Comparison of ENCODE assay signal across 30 mouse cellular contexts in the genomic region with DNA sequence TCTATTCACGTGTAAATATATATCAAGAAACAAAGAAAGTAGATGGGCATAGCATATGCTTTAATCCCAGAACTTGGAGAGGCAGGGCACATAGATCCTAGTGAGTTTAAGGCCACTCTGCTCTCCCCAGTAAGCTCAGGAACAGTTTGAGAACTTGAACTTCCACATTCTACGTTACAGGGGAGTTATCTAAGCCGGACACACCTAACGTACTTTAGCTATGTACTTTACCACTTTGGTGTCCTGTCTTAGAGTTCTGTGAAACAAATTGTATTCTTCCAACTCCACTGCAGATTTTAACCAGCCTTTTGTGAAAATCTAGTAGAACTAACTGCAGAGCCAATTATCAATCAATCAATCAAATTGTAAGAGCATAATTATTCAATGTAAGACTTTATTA.
DNase-seq lines count a peak whose midpoint lies in the region; ATAC-seq and TF ChIP-seq lines count a peak whose summit lies in the region.
"Had no signal": no experiment of that assay in that cellular context is flagged by ENCODE, and none has a peak within 500 bp of the region (broad histone marks: within the 10 kb centered on the region; RNA-seq: fewer than 3 reads in every experiment).

No protein-coding gene starts in this region.

- no peak overlapping the region for H3K4me3 ChIP-seq in liver, embryonic 12.5 days
- no peak overlapping the region for H3K4me3 ChIP-seq in liver, embryonic 11.5 days (ENCODE audit: low read depth, low read length)
- H3K4me3 ChIP-seq in MEL (ENCODE audit: control insufficient read depth in 1 of 2, insufficient read depth in 1 of 2, low read depth in 2 of 2, low read length in 2 of 2) = peak overlapping the region in 1 of 2 experiments; percentile 36; a peak in 2 of 4 replicates
- H3K4me3 ChIP-seq in liver, postnatal 0 days (ENCODE audit: low read depth, low read length) = no peak overlapping the region
- H3K4me3 ChIP-seq in forebrain, embryonic 14.5 days (ENCODE audit: low read depth, low read length) = no peak overlapping the region
- H3K4me3 ChIP-seq: embryonic facial prominence, embryonic 13.5 days; embryonic facial prominence, embryonic 15.5 days; erythroblast, embryonic 14.5 days; forebrain, embryonic 10.5 days; forebrain, embryonic 12.5 days; forebrain, embryonic 15.5 days had no signal

- no peak overlapping the region for H3K4me2 ChIP-seq in liver, embryonic 12.5 days
- no peak overlapping the region for H3K4me2 ChIP-seq in liver, embryonic 11.5 days
- no peak overlapping the region for H3K4me2 ChIP-seq in liver, postnatal 0 days (ENCODE audit: low read depth, low read length)
- H3K4me2 ChIP-seq in forebrain, embryonic 14.5 days (ENCODE audit: low read length) = no peak overlapping the region
- H3K4me2 ChIP-seq: embryonic facial prominence, embryonic 13.5 days; embryonic facial prominence, embryonic 15.5 days; forebrain, embryonic 12.5 days; forebrain, embryonic 15.5 days had no signal

- TF ChIP-seq CTCF in MEL (IDR thresholded peaks at IDR 0.05 in 2 of 3, conservative IDR thresholded peaks at IDR 0.05 in 1 of 3; ENCODE audit: control insufficient read depth in 1 of 3, insufficient read depth in 1 of 3, low read depth in 2 of 3, low read length in 3 of 3, poor library complexity in 1 of 3, severe bottlenecking in 1 of 3) = no peak
- TF ChIP-seq CTCF in liver, postnatal 0 days (IDR thresholded peaks at IDR 0.05; ENCODE audit: low read depth) = no peak

- H3K9me3 ChIP-seq in liver, embryonic 12.5 days (replicated peaks) = no peaks in the 10 kb centered on the region
- H3K9me3 ChIP-seq in liver, embryonic 11.5 days (ENCODE audit: control insufficient read depth, low read length) = no peaks in the 10 kb centered on the region
- H3K9me3 ChIP-seq in MEL (replicated peaks; ENCODE audit: insufficient read depth, low read length) = no peaks in the 10 kb centered on the region
- no peaks in the 10 kb centered on the region for H3K9me3 ChIP-seq in liver, postnatal 0 days (ENCODE audit: low read length)
- H3K9me3 ChIP-seq in forebrain, embryonic 14.5 days (replicated peaks; ENCODE audit: control insufficient read depth, low read length) = no peaks in the 10 kb centered on the region
- H3K9me3 ChIP-seq: embryonic facial prominence, embryonic 13.5 days; embryonic facial prominence, embryonic 15.5 days; forebrain, embryonic 10.5 days; forebrain, embryonic 12.5 days; forebrain, embryonic 15.5 days; G1E had no signal

- peak in 1 of 2 experiments; percentile 29; a peak in 1 of 4 replicates for TF ChIP-seq POLR2A in MEL (IDR thresholded peaks at IDR 0.05; ENCODE audit: control insufficient read depth in 1 of 2, insufficient read depth in 1 of 2, low read depth in 1 of 2, low read length in 2 of 2, poor library complexity in 1 of 2)

- no peaks in the 10 kb centered on the region for H3K27me3 ChIP-seq in liver, embryonic 12.5 days (replicated peaks)
- no peaks in the 10 kb centered on the region for H3K27me3 ChIP-seq in liver, embryonic 11.5 days (replicated peaks; ENCODE audit: control insufficient read depth, insufficient read depth, low read length)
- H3K27me3 ChIP-seq in MEL (ENCODE audit: control insufficient read depth in 1 of 2, insufficient read depth in 2 of 2, low read length in 2 of 2) = no peaks in the 10 kb centered on the region
- H3K27me3 ChIP-seq in liver, postnatal 0 days (ENCODE audit: insufficient read depth, low read length) = no peaks in the 10 kb centered on the region
- H3K27me3 ChIP-seq in forebrain, embryonic 14.5 days (replicated peaks; ENCODE audit: control insufficient read depth, insufficient read depth, low read length) = no peaks in the 10 kb centered on the region
- H3K27me3 ChIP-seq: CH12.LX; embryonic facial prominence, embryonic 13.5 days; embryonic facial prominence, embryonic 15.5 days; forebrain, embryonic 12.5 days; forebrain, embryonic 15.5 days; Patski had no signal

- no peaks in the 10 kb centered on the region for H3K79me2 ChIP-seq in MEL (ENCODE audit: control insufficient read depth, insufficient read depth, low read length, poor library complexity)

- no peak overlapping the region for H3K9ac ChIP-seq in liver, embryonic 12.5 days
- H3K9ac ChIP-seq in liver, embryonic 11.5 days (ENCODE audit: low read depth, low read length) = no peak overlapping the region
- peak overlapping the region; percentile 50; the same call in 1 of the 2 replicates for H3K9ac ChIP-seq in MEL (ENCODE audit: control insufficient read depth, low read depth, low read length, poor library complexity, severe bottlenecking)
- H3K9ac ChIP-seq in liver, postnatal 0 days (replicated peaks) = no peak overlapping the region
- no peak overlapping the region for H3K9ac ChIP-seq in forebrain, embryonic 14.5 days (ENCODE audit: low read length)
- H3K9ac ChIP-seq: embryonic facial prominence, embryonic 13.5 days; embryonic facial prominence, embryonic 15.5 days; forebrain, embryonic 12.5 days; forebrain, embryonic 15.5 days; forebrain, postnatal 0 days had no signal

- 19% methylated on average over 4 of the region's 4 CpGs for WGBS in liver, embryonic 12.5 days (ENCODE audit: insufficient replicate concordance)
- 49% methylated on average over 4 of the region's 4 CpGs for WGBS in liver, embryonic 11.5 days
- 59% methylated on average over 4 of the region's 4 CpGs for WGBS in liver, postnatal 0 days (ENCODE audit: insufficient replicate concordance)
- WGBS in forebrain, embryonic 14.5 days = 87% methylated on average over 4 of the region's 4 CpGs

- TF ChIP-seq RAD21 in MEL (IDR thresholded peaks at IDR 0.05; ENCODE audit: low read depth, low read length) = no peak

- TF ChIP-seq EP300 in MEL (IDR thresholded peaks at IDR 0.05; ENCODE audit: low read depth in 1 of 2, low read length in 2 of 2) = peak; percentile 87 to 92
- peak; percentile 61; the same call in 1 of the 2 replicates for TF ChIP-seq EP300 in liver, postnatal 0 days (IDR thresholded peaks at IDR 0.05; ENCODE audit: low read depth)

- H3K4me1 ChIP-seq in liver, embryonic 12.5 days = peaks cover 33% of the 10 kb centered on the region
- H3K4me1 ChIP-seq in liver, embryonic 11.5 days (replicated peaks; ENCODE audit: control insufficient read depth, insufficient read depth, low read length) = peaks cover 17% of the 10 kb centered on the region
- peaks cover 9 to 26% of the 10 kb centered on the region in 2 experiments for H3K4me1 ChIP-seq in MEL (ENCODE audit: control insufficient read depth in 1 of 2, insufficient read depth in 2 of 2, low read length in 2 of 2)
- H3K4me1 ChIP-seq in liver, postnatal 0 days (ENCODE audit: insufficient read depth) = peaks cover 7% of the 10 kb centered on the region
- peaks cover 9% of the 10 kb centered on the region; the same call in 1 of the 2 replicates for H3K4me1 ChIP-seq in forebrain, embryonic 14.5 days (ENCODE audit: control insufficient read depth, insufficient read depth, low read length)

- 0 out of 2 replicates have a peak, but pooled peaks have one; percentile 46 for ATAC-seq in liver, embryonic 12.5 days
- ATAC-seq in liver, embryonic 11.5 days (replicated peaks; ENCODE audit: low FRiP score) = no peak
- no peak for ATAC-seq in liver, postnatal 0 days
- no peak for ATAC-seq in forebrain, embryonic 14.5 days
- ATAC-seq: activated CD4-positive, CD25-positive, alpha-beta regulatory T cell, adult 4 months; CD4-positive, CD25-positive, alpha-beta regulatory T cell, adult 4 months; forebrain, embryonic 15.5 days; forebrain, postnatal 0 days; Patski had no signal

- no peak for DNase-seq in liver, embryonic 11.5 days (ENCODE audit: low spot score)
- peak; percentile 83 for DNase-seq in MEL (ENCODE audit: low read depth, low spot score)
- peak; percentile 35 for DNase-seq in c-Kit-positive CD71-positive TER-119-negative erythroid progenitor cells, embryonic 14.5 days (ENCODE audit: low read depth)
- no peak for DNase-seq in liver, postnatal 0 days
- no peak for DNase-seq in forebrain, embryonic 14.5 days (ENCODE audit: low spot score)
- no peak for DNase-seq in left cerebral cortex, adult 8-10 months (ENCODE audit: low spot score in 2 of 2)
- DNase-seq: adrenal gland, adult 8-10 months; adrenal gland, postnatal 14 days; adrenal gland, postnatal 36 days; B cell, adult 2 months; cerebellum, adult 11 months; cerebellum, adult 18-20 months; cerebellum, adult 8-10 months; cerebellum, adult 9-11 months; cerebellum, postnatal 14 days; cerebellum, postnatal 36 days; embryo, embryonic 11 days; forebrain, postnatal 0 days had no signal

- no peaks in the 10 kb centered on the region for H3K36me3 ChIP-seq in liver, embryonic 12.5 days
- no peaks in the 10 kb centered on the region for H3K36me3 ChIP-seq in liver, embryonic 11.5 days (ENCODE audit: control insufficient read depth, insufficient read depth, low read length)
- H3K36me3 ChIP-seq in MEL (ENCODE audit: control insufficient read depth in 1 of 2, insufficient read depth in 2 of 2, low read length in 2 of 2) = peaks cover 0 to 19% of the 10 kb centered on the region in 2 experiments; a peak in 2 of 4 replicates
- no peaks in the 10 kb centered on the region for H3K36me3 ChIP-seq in liver, postnatal 0 days (replicated peaks; ENCODE audit: insufficient read depth, low read length)
- H3K36me3 ChIP-seq in forebrain, embryonic 14.5 days (ENCODE audit: control insufficient read depth, insufficient read depth, low read length) = no peaks in the 10 kb centered on the region
- H3K36me3 ChIP-seq: embryonic facial prominence, embryonic 13.5 days; embryonic facial prominence, embryonic 15.5 days; forebrain, embryonic 10.5 days; forebrain, embryonic 12.5 days; forebrain, embryonic 15.5 days had no signal

- H3K27ac ChIP-seq in liver, embryonic 12.5 days = no peak overlapping the region
- H3K27ac ChIP-seq in liver, embryonic 11.5 days (ENCODE audit: low read depth, low read length) = no peak overlapping the region
- H3K27ac ChIP-seq in MEL (ENCODE audit: control insufficient read depth, low read depth, low read length) = peak overlapping the region; percentile 80
- no peak overlapping the region for H3K27ac ChIP-seq in liver, postnatal 0 days (ENCODE audit: low read depth)
- H3K27ac ChIP-seq in forebrain, embryonic 14.5 days (ENCODE audit: low read depth, low read length) = no peak overlapping the region
- H3K27ac ChIP-seq: embryonic facial prominence, embryonic 13.5 days; embryonic facial prominence, embryonic 15.5 days; forebrain, embryonic 10.5 days; forebrain, embryonic 12.5 days; forebrain, embryonic 15.5 days had no signal

TF ChIP-seq in MEL, 35 proteins besides CTCF, POLR2A, EP300 and RAD21 (continues in another document):
- TF ChIP-seq E2F4 (IDR thresholded peaks at IDR 0.05; ENCODE audit: borderline replicate concordance, low read depth, low read length) (no peak), USF2 (IDR thresholded peaks at IDR 0.05; ENCODE audit: borderline replicate concordance in 1 of 2, insufficient read depth in 1 of 2, low read depth in 1 of 2, low read length in 2 of 2) (no peak), GABPA (IDR thresholded peaks at IDR 0.05; ENCODE audit: low read depth, low read length) (no peak), TBP (IDR thresholded peaks at IDR 0.05; ENCODE audit: low read depth, low read length) (peak; percentile 79), MYC (IDR thresholded peaks at IDR 0.05; ENCODE audit: low read depth, low read length) (no peak), MYB (IDR thresholded peaks at IDR 0.05; ENCODE audit: low read depth, low read length) (peak; percentile 75), UBTF (IDR thresholded peaks at IDR 0.05; ENCODE audit: borderline replicate concordance, insufficient read depth, low read depth, low read length) (no peak)

Comparison
In these comparisons a context has a peak if more than half of its experiments do, and no peak if none do; other contexts are left out.
1. DNase-seq: peak in MEL (single experiment) and c-Kit-positive CD71-positive TER-119-negative erythroid progenitor cells, embryonic 14.5 days (single experiment); none in liver, embryonic 11.5 days (single experiment), liver, postnatal 0 days (single experiment), forebrain, embryonic 14.5 days (single experiment) and left cerebral cortex, adult 8-10 months (0 of 2).